Mouse (Mus musculus) kidney, embryonic 16.5 days (tissue): Measurements from ENCODE around the gene Doc2a. TPM values are rescaled to one million over a fixed set of nuclear protein-coding genes. Genes with fewer than 3 reads are reported as not detected.

Experiments
- ATAC-seq: fragments of 200-750 bp; cut with Nextera tagmentation; 2 replicates; pipeline ENCODE4 v1.8.0; 2017; ENCODE audit warnings: moderate TSS enrichment; ENCODE audit not compliant: low FRiP score, low TSS enrichment
- H3K27ac ChIP-seq: fragments of 300-500 bp; sonication (generic); 2 replicates; pipeline ENCODE4 v1.5.1; 2014; ENCODE audit warnings: low read length
- H3K27me3 ChIP-seq: fragments of 300-500 bp; sonication (generic); 2 replicates; pipeline ENCODE4 v1.6.1; 2014; ENCODE audit warnings: low read length, control low read depth, mixed read lengths; ENCODE audit not compliant: insufficient read depth
- H3K36me3 ChIP-seq: fragments of 300-500 bp; sonication (generic); 2 replicates; pipeline ENCODE4 v1.6.1; 2014; ENCODE audit warnings: low read length, control low read depth, mixed read lengths; ENCODE audit not compliant: insufficient read depth
- H3K4me1 ChIP-seq: fragments of 300-500 bp; sonication (generic); 2 replicates; pipeline ENCODE4 v1.6.1; 2014; ENCODE audit warnings: low read length, control low read depth, mixed read lengths; ENCODE audit not compliant: insufficient read depth
- H3K4me2 ChIP-seq: fragments of 300-500 bp; sonication (generic); replicated peaks from 2 replicates; pipeline ENCODE4 v1.6.1; 2014; ENCODE audit warnings: low read depth, low read length
- H3K4me3 ChIP-seq: fragments of 300-500 bp; sonication (generic); 2 replicates; pipeline ENCODE4 v1.5.1; 2014; ENCODE audit warnings: mild to moderate bottlenecking, low read length
- H3K9ac ChIP-seq: fragments of 300-500 bp; sonication (generic); replicated peaks from 2 replicates; pipeline ENCODE4 v1.6.1; 2014; ENCODE audit warnings: low read length
- H3K9me3 ChIP-seq: fragments of 300-500 bp; sonication (generic); 2 replicates; pipeline ENCODE4 v1.6.1; 2016; ENCODE audit warnings: low read length, control low read depth
- WGBS: fragments of 180-500 bp; shearing (Covaris S2); extraction: QIAGEN DNeasy Blood & Tissue Kit; methylation state at CpG from one replicate; pipeline ENCODE4 v1.1.7; 2014; 5-methylcytosine and 5-hydroxymethylcytosine counted together
- polyA plus RNA-seq: library from polyadenylated mRNA; unstranded; fragments of >200 nt; fragmentation: Nextera tagmentation; extraction: Ambion mirVana; gene quantifications from 2 replicates; pipeline ENCODE4 v1.2.1, GENCODE M21; 2015

Gene Doc2a
- polyA plus RNA-seq, 1 experiment from 2014 or later = 8.7 TPM

DNA sequence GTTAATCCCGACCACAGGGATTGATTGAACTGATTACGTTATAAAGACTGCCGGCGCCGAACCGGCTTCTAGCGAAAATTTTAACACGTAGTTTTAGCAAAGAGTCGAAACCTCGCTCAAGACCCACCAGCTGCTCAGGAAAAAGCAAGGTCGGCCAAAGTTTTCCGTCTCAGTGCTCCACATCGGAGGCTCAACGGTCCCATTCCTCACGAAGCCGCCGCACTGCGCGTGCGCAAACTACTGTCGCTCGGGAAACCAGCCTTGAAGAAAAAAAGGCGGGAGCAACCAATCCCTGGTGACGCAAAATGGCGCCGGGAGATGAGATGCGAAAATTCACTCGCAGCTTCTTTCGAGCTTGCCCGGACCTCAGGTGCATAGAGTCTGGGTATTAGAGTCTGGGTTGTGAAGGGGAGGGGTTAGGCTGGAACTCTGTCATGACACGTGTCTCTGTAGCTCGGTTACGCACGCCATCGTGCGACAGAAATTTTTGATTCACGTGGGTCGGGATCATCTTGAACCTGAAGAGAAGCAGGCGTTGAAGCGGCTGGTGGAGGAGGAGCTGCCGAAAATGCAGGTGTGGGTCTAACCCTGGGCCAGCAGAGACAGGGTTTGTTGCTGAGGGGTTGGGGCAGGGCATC, 15.1 kb downstream of the Doc2a start, which contains the start of gene Ino80e:
TSS of gene Ino80e (minus strand) at position 231 of the 638 bp plus-strand sequence.
- Histone ChIP-seq H3K27me3 (no peaks in the 10 kb centered on the region), H3K9me3 (no peaks in the 10 kb centered on the region), H3K4me2 (peak within 1 kb of the TSS; percentile 68), H3K27ac (peak within 1 kb of the TSS; percentile 90), H3K36me3 (peaks cover 44% of the 10 kb centered on the region), H3K9ac (peak within 1 kb of the TSS; percentile 67), H3K4me1 (peaks cover 26% of the 10 kb centered on the region), H3K4me3 (peak within 1 kb of the TSS; percentile 75)
- under 1% methylated on average over 41 of the region's 41 CpGs for WGBS
- ATAC-seq = peak; percentile 60; the same call in 1 of the 2 replicates

GRCm38 (mm10) chr7:126863791-126864190, 16.6 kb downstream of the Doc2a start:
- Histone ChIP-seq H3K4me3 (peak overlapping the region; percentile 75), H3K36me3 (peaks cover 44% of the 10 kb centered on the region), H3K27me3 (no peaks in the 10 kb centered on the region), H3K9me3 (no peaks in the 10 kb centered on the region), H3K9ac (peak overlapping the region; percentile 67), H3K27ac (peak overlapping the region; percentile 90; the same call in 1 of the 2 replicates), H3K4me2 (peak overlapping the region; percentile 68), H3K4me1 (peaks cover 26% of the 10 kb centered on the region)
- 52% methylated on average over 6 of the region's 6 CpGs for WGBS
- no peak for ATAC-seq

DNA sequence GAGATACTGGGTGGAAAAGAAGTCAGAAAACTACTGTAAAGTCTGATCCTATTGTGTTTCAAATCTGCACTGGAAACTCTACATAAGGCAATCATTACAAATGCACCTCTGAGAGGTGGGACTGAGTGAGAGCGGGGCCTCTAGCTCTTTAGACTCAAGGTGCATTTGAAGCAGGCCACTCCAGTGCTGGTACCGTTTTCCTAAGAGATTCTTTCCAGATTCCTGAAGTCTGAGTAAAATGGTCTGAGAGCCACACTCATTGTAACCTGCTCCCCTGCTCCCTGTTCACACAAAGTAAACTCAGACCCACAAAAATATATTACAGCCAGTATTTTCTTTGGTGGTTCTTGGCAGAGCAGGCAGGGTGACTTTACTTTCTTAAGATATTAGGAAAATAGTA, 20.3 kb downstream of the Doc2a start:
- peaks cover 76% of the 10 kb centered on the region for H3K36me3 ChIP-seq
- H3K4me3 ChIP-seq = no peak overlapping the region
- no peak for ATAC-seq
- H3K9me3 ChIP-seq = no peaks in the 10 kb centered on the region
- H3K27ac ChIP-seq = no peak overlapping the region
- H3K27me3 ChIP-seq = no peaks in the 10 kb centered on the region
- H3K4me2 ChIP-seq = no peak overlapping the region
- 90% methylated on average over 2 of the region's 2 CpGs for WGBS
- H3K4me1 ChIP-seq = peaks cover 21% of the 10 kb centered on the region
- no peak overlapping the region for H3K9ac ChIP-seq

- Histone ChIP-seq H3K9me3 (no peaks in the 10 kb centered on the region), H3K9ac (no peak overlapping the region), H3K36me3 (peaks cover 80% of the 10 kb centered on the region), H3K4me3 (no peak overlapping the region), H3K27ac (no peak overlapping the region), H3K4me2 (no peak overlapping the region), H3K27me3 (no peaks in the 10 kb centered on the region), H3K4me1 (peaks cover 17% of the 10 kb centered on the region)
- 85% methylated on average over 12 of the region's 12 CpGs for WGBS
- ATAC-seq = no peak
These were observed 20.8 kb downstream of the Doc2a start for GRCm38 (mm10) chr7:126868003-126868402.

- no peak overlapping the region for H3K9ac ChIP-seq
- WGBS = 89% methylated on average over 23 of the region's 23 CpGs
- H3K27me3 ChIP-seq = no peaks in the 10 kb centered on the region
- peaks cover 92% of the 10 kb centered on the region for H3K36me3 ChIP-seq
- ATAC-seq = no peak
- no peak overlapping the region for H3K27ac ChIP-seq
- no peak overlapping the region for H3K4me2 ChIP-seq
- no peaks in the 10 kb centered on the region for H3K4me1 ChIP-seq
- no peak overlapping the region for H3K4me3 ChIP-seq
- H3K9me3 ChIP-seq = no peaks in the 10 kb centered on the region
These were observed 22.7 kb downstream of the Doc2a start for GRCm38 (mm10) chr7:126869780-126870519.

DNA sequence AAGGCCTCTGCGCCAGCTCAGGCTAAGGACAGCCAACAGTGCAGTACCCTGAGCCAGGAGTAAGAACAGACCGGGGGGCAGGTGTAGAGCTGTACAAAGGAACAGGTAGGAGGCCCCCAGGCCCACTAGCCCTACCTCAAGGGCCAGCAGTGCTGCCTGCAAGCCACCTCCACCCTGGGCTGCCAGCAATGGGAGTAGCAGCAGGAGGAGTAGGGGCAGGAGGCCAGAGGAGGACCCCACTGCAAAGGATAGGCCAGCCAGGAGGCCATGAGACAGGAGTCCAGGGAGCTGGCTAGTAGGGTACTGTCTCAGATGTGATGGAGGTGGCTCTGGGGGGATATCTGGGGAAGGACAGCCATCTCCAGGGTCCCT, 23.3 kb downstream of the Doc2a start:
- H3K27me3 ChIP-seq = no peaks in the 10 kb centered on the region
- no peak overlapping the region for H3K27ac ChIP-seq
- 97% methylated on average over 2 of the region's 2 CpGs for WGBS
- no peak; the same call in 1 of the 2 replicates for ATAC-seq
- no peaks in the 10 kb centered on the region for H3K9me3 ChIP-seq
- H3K36me3 ChIP-seq = peaks cover 92% of the 10 kb centered on the region
- no peak overlapping the region for H3K9ac ChIP-seq
- H3K4me1 ChIP-seq = no peaks in the 10 kb centered on the region
- no peak overlapping the region for H3K4me2 ChIP-seq
- H3K4me3 ChIP-seq = no peak overlapping the region

DNA sequence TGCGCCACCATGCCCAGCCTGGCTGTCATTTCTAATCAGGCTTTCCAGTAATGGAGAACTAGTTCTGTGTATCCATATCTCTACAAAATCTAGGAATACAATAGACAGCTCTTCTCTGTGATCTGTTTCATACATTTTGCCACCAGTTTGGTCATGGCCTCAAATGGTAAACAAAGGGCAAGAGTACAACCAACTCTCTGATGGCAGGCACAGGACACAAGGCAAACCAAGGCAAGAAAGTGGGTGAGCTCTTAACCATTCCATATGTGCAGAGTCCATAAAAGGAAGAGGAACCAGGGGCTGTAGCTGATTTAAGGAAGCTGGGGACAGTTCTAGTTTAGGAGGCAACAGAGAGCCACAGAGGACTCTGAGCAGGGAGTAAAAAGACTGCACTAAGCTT, 30.0 kb downstream of the Doc2a start:
- Histone ChIP-seq H3K9ac (no peak overlapping the region), H3K27ac (no peak overlapping the region), H3K36me3 (peaks cover 83% of the 10 kb centered on the region), H3K4me2 (no peak overlapping the region), H3K4me3 (no peak overlapping the region), H3K27me3 (no peaks in the 10 kb centered on the region), H3K4me1 (peaks cover 18% of the 10 kb centered on the region), H3K9me3 (no peaks in the 10 kb centered on the region)
- no peak for ATAC-seq
- 100% methylated on average over 1 of the region's 1 CpGs for WGBS

GRCm38 (mm10) chr7:126881040-126881439, 33.8 kb downstream of the Doc2a start:
- peak overlapping the region; percentile 99 for H3K4me2 ChIP-seq
- WGBS = 63% methylated on average over 6 of the region's 6 CpGs

GRCm38 (mm10) chr7:126883731-126884181, 36.5 kb downstream of the Doc2a start:
- H3K4me2 ChIP-seq = peak overlapping the region; percentile 99
- peaks cover 19% of the 10 kb centered on the region for H3K36me3 ChIP-seq
- peaks cover 37% of the 10 kb centered on the region for H3K4me1 ChIP-seq
- H3K27me3 ChIP-seq = no peaks in the 10 kb centered on the region
- peak overlapping the region; percentile 91 for H3K9ac ChIP-seq
- WGBS = 0% methylated on average over 15 of the region's 15 CpGs
- peak overlapping the region; percentile 90 for H3K4me3 ChIP-seq
- peak overlapping the region; percentile 98 for H3K27ac ChIP-seq
- no peaks in the 10 kb centered on the region for H3K9me3 ChIP-seq
- no peak; the same call in 1 of the 2 replicates for ATAC-seq

More at GRCm38 (mm10) chr7:126881040-126881439, 33.8 kb downstream of the Doc2a start:
- Histone ChIP-seq H3K27ac (peak overlapping the region; percentile 83), H3K4me3 (peak overlapping the region; percentile 90), H3K9ac (peak overlapping the region; percentile 91), H3K9me3 (no peaks in the 10 kb centered on the region), H3K4me1 (peaks cover 37% of the 10 kb centered on the region), H3K36me3 (peaks cover 45% of the 10 kb centered on the region), H3K27me3 (no peaks in the 10 kb centered on the region)
- ATAC-seq = no peak
